Mouse (Mus musculus) lung, adult 2 months (tissue): ENCODE measurements around the gene Aldh16a1.

Experiments
- CTCF ChIP-seq: fragments of 200-500 bp; IDR thresholded peaks from 2 replicates; pipeline ENCODE4 v1.5.1; 2011; ENCODE audit warnings: mild to moderate bottlenecking, low read length, control low read depth; ENCODE audit not compliant: insufficient read depth
- POLR2A ChIP-seq: fragments of 200-500 bp; IDR thresholded peaks from 2 replicates; pipeline ENCODE4 v1.6.1; 2011; ENCODE audit warnings: low read depth, mild to moderate bottlenecking, control low read depth, low read length, borderline replicate concordance; ENCODE audit errors: extremely low read depth

DNA sequence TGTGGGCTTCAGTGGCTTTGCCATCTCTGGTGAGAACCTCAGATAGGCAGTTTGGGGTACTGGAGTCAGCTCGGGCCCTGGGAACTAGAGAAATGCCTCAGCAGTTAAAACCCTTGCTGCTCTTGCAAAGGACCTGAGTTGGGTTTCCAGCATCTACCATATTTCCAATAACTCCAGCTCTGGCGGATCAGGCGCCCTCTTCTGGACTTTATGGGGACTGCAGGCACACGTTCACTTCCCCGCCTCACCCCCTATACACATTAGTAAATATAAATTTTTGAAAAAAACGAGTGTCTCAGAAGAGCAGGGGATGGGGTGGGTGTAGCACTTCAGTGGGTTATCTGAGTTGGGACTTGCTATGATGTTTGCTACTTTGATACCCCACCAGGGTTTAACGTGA, 18.6 kb upstream of the Aldh16a1 start:
- TF ChIP-seq CTCF, result peak; percentile 21; the same call in 1 of the 2 replicates
- no peak for TF ChIP-seq POLR2A
